Mouse (Mus musculus) Muller cell, postnatal 12 days (primary cell): ENCODE measurements around the gene Bach1.
"Not testable (repeated sequence)": the region's sequence is repeated elsewhere in the genome, so short reads cannot be mapped to it uniquely, and the experiment has no call there.

ENCODE experiments used
- DNase-seq: peaks from one replicate; pipeline ENCODE4 v3.0.0-alpha.2; 2015; ENCODE audit errors: inconsistent ontology term

Bach1 gene

GRCm38 (mm10) chr16:87680912-87681634, 17.7 kb upstream of the Bach1 start:
- no peak for DNase-seq

- no peak for DNase-seq
Measured at GRCm38 (mm10) chr16:87681848-87682247, 16.9 kb upstream of the Bach1 start.

DNA sequence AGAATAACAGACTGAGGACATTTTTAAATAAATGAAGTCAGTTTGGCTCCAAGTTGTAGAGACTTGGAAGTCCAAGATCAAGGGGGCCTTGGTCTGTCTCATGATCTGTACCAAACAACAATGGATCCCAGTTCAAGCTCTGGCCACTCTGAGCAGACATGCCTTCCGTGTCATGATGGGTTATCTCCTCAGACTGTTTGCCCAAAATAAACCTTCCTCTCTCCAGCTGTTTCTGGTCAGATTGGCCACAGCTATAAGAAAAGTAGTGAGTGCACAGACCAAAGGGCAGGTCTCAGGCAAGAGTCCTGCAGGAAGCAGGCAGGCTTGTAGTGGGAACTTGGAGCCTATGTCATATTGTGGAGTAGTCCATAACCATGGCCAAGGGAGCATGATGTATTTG, 12.3 kb upstream of the Bach1 start:
- no peak for DNase-seq

- no peak for DNase-seq
Measured at GRCm38 (mm10) chr16:87687346-87687745, 11.4 kb upstream of the Bach1 start.

DNA sequence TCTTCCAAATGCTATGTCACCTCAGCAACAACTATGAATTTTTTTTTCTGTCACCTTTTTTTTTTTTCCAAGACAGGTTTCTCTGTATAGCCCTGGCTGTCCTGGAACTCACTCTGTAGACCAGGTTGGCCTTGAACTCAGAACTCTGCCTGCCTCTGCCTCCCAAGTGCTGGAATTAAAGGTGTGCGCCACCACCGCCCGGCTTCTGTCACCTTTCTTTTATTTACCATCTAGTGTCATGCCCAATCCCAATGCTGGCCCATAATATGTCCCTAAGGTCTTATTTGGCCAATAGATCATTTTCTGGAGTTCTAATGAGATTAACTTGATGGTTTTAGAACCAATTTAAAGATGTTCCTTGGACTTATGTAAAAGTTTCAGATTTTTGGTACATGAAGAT, 10.4 kb upstream of the Bach1 start:
- DNase-seq, result not testable (repeated sequence)

GRCm38 (mm10) chr16:87688823-87689222, 9.9 kb upstream of the Bach1 start:
- not testable (repeated sequence) for DNase-seq

- DNase-seq, result no peak
Measured at GRCm38 (mm10) chr16:87689225-87689624, 9.5 kb upstream of the Bach1 start.

DNA sequence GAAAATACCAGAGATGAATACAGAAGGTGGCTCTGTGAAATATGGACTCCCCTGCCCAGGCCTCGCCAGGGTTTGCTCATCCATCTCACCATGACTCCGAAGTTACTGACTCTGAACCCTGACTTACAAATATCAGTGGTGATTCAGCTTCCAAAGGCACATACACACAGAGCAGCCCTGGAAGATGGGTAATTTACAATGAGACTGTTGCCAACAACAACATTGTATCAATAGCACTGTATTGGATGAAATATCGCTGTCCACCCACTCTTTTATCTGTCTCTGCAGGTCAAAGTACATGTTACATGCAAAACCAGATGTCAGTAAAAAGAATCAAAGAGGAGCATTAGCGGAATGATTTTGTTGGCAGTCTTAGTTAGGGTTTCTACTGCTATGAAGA, 8.2 kb upstream of the Bach1 start:
- DNase-seq, result no peak

DNA sequence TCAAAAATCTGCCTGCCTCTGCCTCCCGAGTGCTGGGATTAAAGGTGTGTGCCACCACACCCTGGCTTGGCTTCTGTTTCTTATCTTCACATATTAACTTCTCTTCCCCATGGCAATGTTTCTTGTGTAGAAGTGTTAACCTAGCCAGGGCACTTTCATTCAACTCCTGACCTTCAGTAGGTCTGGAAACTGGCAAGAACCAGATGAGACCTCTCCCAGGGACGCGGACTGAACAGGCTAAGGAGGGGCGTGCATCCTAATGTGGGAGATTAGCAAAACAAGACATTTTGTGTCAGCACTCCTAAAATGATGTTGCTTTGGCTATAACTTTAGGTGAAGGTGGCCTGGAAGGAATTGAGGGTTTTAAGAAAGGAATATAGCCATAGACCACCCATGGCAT, 7.6 kb upstream of the Bach1 start:
- DNase-seq, result no peak

DNA sequence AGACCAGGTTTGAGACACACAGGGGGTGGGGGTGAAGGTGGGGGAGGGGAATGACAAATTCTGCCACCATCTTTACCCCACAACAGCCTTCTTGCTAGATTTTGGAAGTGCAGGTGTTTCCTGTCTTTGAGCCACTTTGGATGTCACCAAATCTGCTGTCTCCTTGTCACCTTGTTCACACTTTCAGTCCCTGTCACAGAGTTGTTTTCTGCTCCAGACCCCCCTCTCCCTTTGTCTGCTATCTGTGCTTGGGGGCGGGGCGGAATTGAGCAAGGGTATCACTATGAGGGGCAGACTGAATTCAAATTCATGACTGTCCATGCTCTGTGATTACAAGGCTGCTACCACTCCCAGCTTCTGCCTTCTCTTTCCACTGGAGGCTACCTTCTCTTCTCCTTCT, 6.2 kb upstream of the Bach1 start:
- no peak for DNase-seq

GRCm38 (mm10) chr16:87697707-87698365, 909 bp upstream of the Bach1 start:
- DNase-seq, result no peak

- DNase-seq, result peak; percentile 80
Measured at GRCm38 (mm10) chr16:87699306-87699692, 554 bp downstream of the Bach1 start.

DNA sequence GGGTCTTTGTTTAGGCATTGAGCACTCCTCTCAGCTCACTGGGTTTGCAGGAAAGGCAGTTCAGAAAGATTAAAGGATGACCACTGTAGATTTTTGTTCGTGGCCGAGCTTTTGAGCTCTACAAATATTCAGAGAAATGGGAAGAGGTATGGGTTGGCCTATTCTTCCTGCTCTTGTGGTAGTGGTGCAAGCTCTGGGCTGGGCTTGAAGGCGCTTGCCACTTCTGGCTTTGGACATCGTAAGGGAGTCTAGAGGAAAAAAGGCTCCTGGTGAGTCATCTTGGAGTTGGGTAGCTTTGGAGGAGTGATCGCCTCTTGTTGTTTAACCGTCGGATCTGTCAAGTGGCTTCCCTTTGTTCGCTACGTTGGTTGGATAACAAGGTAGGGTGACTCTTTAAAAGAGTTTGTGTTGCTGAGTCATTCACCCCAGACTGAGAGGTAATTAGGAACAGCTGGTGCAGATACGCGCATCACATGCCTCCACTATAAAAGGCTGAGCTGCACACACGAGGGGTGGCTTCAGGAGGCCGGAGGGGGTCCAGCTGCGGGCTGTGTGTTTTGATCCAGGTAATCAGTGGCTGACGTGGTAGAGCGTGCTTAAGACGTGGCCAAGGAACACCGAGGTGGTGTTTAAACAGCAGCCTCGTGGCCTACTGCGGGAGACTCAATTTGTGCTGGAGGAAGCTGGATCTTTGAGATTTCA, 1.1 kb downstream of the Bach1 start:
- DNase-seq, result peak; percentile 85

DNA sequence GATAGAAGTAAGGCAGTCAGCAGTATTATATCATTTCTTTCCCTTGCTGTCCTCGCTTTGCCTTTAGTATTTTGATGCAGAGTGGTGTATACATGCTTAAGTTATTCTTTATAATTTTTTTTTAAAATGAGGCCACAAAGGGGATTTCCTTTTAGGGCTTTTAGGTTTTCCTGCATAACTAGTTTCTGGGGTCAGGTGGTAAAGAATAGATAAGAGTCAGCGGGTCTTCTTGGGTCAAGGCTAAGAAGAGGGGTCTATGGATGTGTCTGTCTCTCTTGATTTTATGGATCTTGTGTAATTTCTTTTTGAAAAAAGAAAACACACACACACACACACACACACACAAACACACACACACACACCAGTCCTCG, 1.6 kb downstream of the Bach1 start:
- DNase-seq, result no peak

DNA sequence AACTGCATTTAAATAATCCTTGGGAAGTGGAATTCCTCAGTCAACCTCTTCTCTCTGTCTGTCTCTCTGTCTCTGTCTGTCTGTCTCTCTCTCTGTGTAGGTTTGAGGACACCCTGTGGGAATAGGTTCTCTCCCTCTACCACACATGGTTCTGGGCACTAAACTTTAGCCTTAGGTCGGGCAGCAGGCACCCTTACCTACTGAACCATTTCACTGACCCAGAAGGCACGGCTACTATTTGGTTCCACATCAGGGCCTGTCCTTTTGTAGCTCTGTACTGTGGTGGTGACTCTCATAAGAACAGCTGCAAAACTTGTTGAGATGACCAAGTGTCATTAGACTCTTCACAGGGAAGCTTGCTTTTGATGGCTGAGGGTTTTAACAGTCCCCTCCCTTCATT, 3.1 kb downstream of the Bach1 start:
- DNase-seq, result no peak

DNA sequence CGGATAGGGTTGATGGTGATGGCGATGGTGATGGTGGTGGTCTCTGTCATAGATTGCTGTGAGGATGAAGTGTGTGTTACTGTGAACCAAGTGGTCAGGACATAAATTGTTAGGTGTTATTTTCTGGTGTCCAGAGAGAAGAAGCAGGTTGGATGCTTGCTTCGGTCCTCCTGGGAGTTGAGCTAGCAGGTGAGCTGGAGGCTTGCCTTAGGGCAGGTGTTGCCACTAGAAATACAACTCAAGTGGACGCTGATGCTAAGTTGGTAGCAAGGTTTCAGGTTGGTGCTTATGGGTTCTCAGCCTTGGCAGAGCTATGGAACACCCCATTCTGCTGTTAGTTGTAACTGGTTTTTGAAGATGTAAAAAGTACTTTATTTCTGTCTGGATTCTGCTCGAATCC, 4.1 kb downstream of the Bach1 start:
- no peak for DNase-seq

DNA sequence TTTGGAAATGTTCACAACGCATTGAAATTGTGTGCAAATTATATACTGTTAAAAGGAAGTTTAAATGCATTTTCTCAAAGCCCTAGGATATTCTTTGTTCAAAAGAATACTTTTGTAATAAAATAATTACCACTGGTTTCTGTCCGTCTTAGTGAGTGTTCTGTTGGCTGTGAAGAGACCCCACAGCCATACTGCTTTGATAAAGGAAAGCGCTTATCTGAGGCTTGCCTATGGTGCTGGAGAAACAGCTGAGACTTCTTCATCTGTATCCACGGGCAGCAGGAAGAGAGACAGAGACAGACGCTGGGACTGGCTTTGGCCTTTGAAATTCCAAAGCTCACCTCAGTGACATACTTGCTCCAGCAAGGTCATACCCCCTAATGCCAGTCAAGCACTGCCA, 5.5 kb downstream of the Bach1 start:
- no peak for DNase-seq

- DNase-seq, result no peak
Measured at GRCm38 (mm10) chr16:87705892-87706589, 7.3 kb downstream of the Bach1 start.

DNA sequence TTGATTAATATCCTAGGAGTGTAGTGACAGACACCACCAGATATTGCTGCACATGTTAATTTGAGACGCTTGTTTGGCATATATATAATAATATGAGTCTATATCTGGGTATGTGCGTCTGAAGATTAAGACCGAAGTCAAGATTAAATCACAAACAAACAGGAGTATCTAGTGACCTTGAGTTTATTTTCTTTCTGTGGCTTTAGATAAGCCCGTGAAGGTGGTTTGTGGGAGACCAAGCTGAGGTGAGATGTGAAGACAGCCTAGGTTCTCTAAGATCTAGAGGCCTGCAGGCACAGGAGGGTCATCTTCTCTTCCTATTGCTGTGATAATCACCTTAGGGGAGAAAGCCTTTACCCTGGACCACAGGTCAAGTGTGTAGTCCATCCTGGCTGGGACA, 8.6 kb downstream of the Bach1 start:
- no peak for DNase-seq

DNA sequence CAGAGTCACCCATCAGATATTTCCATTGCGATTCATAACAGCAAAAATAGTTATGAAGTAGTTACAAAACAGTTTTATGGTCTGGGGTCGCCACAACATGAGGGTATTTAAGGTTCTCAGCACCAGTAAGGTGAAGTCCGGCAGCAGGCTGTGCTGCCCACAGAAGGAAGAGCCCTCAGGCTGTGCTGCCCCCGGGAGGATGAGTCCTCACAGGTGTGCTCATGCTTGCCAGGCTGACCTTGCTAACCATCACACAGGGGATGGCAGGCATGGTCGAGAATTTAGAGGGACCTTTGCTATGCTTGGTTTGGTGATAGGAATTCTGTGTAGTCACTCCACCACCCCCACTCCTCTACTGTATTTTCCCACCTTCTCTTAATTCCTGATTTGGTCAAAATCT, 9.8 kb downstream of the Bach1 start:
- DNase-seq, result no peak

DNA sequence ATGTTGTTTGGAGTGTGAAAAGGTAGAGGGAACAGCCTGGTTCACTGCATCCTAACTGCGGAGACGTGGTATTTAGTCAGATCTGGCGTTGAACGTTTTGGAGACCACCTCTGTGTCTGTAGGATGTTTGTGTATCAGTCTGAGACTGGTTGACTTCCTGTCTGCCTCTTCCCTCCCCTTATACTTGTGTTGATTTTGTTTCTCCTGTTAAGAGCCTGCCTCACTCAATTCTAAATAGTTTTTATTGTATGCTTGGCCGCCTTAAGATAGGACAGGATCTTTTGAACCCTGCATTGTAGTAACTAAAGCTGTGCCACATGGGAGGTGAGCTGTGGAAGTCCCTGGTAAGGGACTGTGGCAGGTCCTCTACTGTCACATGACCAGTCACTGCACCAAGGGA, 10.4 kb downstream of the Bach1 start:
- DNase-seq, result no peak

DNA sequence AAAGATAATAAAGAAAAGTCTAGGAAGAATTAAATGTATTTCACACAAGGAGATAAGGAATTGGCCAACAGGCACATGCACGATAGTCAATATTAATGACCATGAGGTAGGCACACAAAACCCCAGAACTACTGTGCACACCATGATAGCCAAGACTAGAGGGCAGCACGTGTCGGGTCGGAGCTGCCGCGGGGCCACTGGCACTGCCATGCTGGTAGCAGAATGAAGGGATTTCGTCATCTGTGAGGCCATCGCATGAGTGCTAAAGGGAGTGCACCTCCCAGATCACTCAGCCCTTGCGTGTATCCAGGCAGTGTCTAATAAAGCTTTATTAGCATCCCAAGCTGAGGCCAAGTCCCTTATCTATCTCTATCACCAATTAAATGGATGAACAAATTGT, 11.2 kb downstream of the Bach1 start:
- no peak for DNase-seq

DNA sequence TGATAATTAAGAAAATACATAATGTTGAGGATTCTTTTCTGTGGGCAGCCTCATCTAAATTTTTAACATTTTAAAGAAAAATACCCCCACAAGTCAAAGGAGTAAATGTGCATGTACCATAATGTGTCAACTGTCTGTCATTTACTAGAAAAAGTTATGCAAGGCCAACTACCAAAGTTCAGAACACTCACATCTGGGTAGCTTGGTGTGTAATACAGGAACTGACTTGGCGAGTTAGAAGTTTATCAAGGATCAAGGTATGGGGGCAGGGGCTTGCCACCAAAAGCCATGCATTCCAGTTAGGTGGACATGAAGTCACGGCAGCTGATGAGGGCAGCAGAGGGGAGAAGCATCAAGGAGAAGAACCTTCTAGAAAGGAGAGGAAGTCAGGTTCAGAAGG, 13.2 kb downstream of the Bach1 start:
- DNase-seq, result no peak
